Mouse (Mus musculus): ENCODE measurements around the gene Arid1b.
A peak's percentile ranks its signal among the peaks of the same experiment; 100 is the strongest.

Gene Arid1b

GRCm38 (mm10) chr17:5254717-5255617, 260.8 kb downstream of the Arid1b start:
- DNase-seq, result no peak

GRCm38 (mm10) chr17:5255618-5255933, 261.4 kb downstream of the Arid1b start:
- no peak for DNase-seq

GRCm38 (mm10) chr17:5258978-5259377, 264.8 kb downstream of the Arid1b start:
- DNase-seq, result no peak

- no peak for DNase-seq
These were observed 267.1 kb downstream of the Arid1b start for GRCm38 (mm10) chr17:5261131-5261651.

- DNase-seq, result no peak
These were observed 267.9 kb downstream of the Arid1b start for GRCm38 (mm10) chr17:5261874-5262605.

GRCm38 (mm10) chr17:5262788-5263187, 268.7 kb downstream of the Arid1b start:
- DNase-seq, result no peak

GRCm38 (mm10) chr17:5264783-5265182, 270.7 kb downstream of the Arid1b start:
- DNase-seq, result no peak

GRCm38 (mm10) chr17:5265615-5266014, 271.5 kb downstream of the Arid1b start:
- DNase-seq, result no peak

- DNase-seq, result no peak
These were observed 273.6 kb downstream of the Arid1b start for GRCm38 (mm10) chr17:5267747-5268146.

GRCm38 (mm10) chr17:5269302-5269701, 275.2 kb downstream of the Arid1b start:
- no peak for DNase-seq

GRCm38 (mm10) chr17:5269774-5270173, 275.6 kb downstream of the Arid1b start:
- DNase-seq, result no peak

GRCm38 (mm10) chr17:5270823-5271222, 276.7 kb downstream of the Arid1b start:
- DNase-seq, result no peak

- no peak for DNase-seq
These were observed 279.0 kb downstream of the Arid1b start for GRCm38 (mm10) chr17:5273118-5273517.

- no peak for DNase-seq
These were observed 279.6 kb downstream of the Arid1b start for GRCm38 (mm10) chr17:5273685-5274084.

GRCm38 (mm10) chr17:5274429-5274828, 280.3 kb downstream of the Arid1b start:
- no peak for DNase-seq

- DNase-seq, result no peak
These were observed 281.6 kb downstream of the Arid1b start for GRCm38 (mm10) chr17:5275749-5276148.

- DNase-seq, result no peak
These were observed 283.2 kb downstream of the Arid1b start for GRCm38 (mm10) chr17:5277137-5277871.

GRCm38 (mm10) chr17:5280499-5281053, 286.4 kb downstream of the Arid1b start:
- DNase-seq, result peak; percentile 39

GRCm38 (mm10) chr17:5284783-5285182, 290.7 kb downstream of the Arid1b start:
- no peak for DNase-seq

GRCm38 (mm10) chr17:5285877-5286440, 291.8 kb downstream of the Arid1b start:
- peak; percentile 35 for DNase-seq

GRCm38 (mm10) chr17:5286571-5287209, 292.6 kb downstream of the Arid1b start:
- peak; percentile 56 for DNase-seq

GRCm38 (mm10) chr17:5287210-5287591, 293.1 kb downstream of the Arid1b start:
- DNase-seq, result no peak
